Mouse (Mus musculus) myocyte (in vitro differentiated cells): ENCODE measurements around the gene Dlgap1. TPM values are rescaled to one million over a fixed set of nuclear protein-coding genes. Genes with fewer than 3 reads are reported as not detected.
A peak's percentile ranks its signal among the peaks of the same experiment; 100 is the strongest.

ENCODE experiments used
- H3K27me3 ChIP-seq: one replicate; pipeline ENCODE4 v1.6.1; 2011; ENCODE audit not compliant: control insufficient read depth, insufficient read depth, insufficient read length
- H3K36me3 ChIP-seq: one replicate; pipeline ENCODE4 v1.6.1; 2011; ENCODE audit not compliant: control insufficient read depth, insufficient read depth
- H3K4me2 ChIP-seq: one replicate; pipeline ENCODE4 v1.6.1; 2011; ENCODE audit warnings: low read depth, control low read depth
- H3K4me3 ChIP-seq: one replicate; pipeline ENCODE4 v1.5.1; 2011; ENCODE audit warnings: mild to moderate bottlenecking, control low read depth, moderate library complexity
- H3K79me2 ChIP-seq: one replicate; pipeline ENCODE4 v1.6.1; 2011; ENCODE audit not compliant: control insufficient read depth, insufficient read depth
- H3ac ChIP-seq: one replicate; pipeline ENCODE4 v1.6.1; 2011; ENCODE audit not compliant: control insufficient read depth, insufficient read length
- CEBPB ChIP-seq: IDR thresholded peaks from 2 replicates; pipeline ENCODE4 v1.6.1; 2011; ENCODE audit warnings: mild to moderate bottlenecking, moderate library complexity; ENCODE audit not compliant: poor library complexity, insufficient read depth, severe bottlenecking
- E2F4 ChIP-seq: IDR thresholded peaks from one replicate; pipeline ENCODE4 v1.6.1; 2011; ENCODE audit warnings: mild to moderate bottlenecking, control low read depth, moderate library complexity; ENCODE audit not compliant: insufficient read depth
- MAX ChIP-seq: IDR thresholded peaks from one replicate; pipeline ENCODE4 v1.6.1; 2011; ENCODE audit warnings: low read depth, mild to moderate bottlenecking, control low read depth
- MYOD1 ChIP-seq, 3 experiments: IDR thresholded peaks; one replicate each; pipeline ENCODE4 v1.6.1; 2011; ENCODE audit warnings: control low read depth in 2 of 3, low read depth in 2 of 3, mild to moderate bottlenecking in 2 of 3, moderate library complexity in 1 of 3; ENCODE audit not compliant: insufficient read length in 2 of 3, control insufficient read depth in 1 of 3
- MYOG ChIP-seq, 3 experiments: IDR thresholded peaks; one replicate each; pipeline ENCODE4 v1.6.1; 2011; ENCODE audit warnings: control low read depth in 2 of 3, low read depth in 2 of 3, mild to moderate bottlenecking in 2 of 3; ENCODE audit not compliant: insufficient read length in 2 of 3, control insufficient read depth in 1 of 3, insufficient read depth in 1 of 3
- POLR2A ChIP-seq: IDR thresholded peaks from one replicate; pipeline ENCODE4 v1.6.1; 2011; ENCODE audit warnings: low read depth, mild to moderate bottlenecking, control low read depth, moderate library complexity; ENCODE audit not compliant: insufficient read length
- POLR2AphosphoS2 ChIP-seq: IDR thresholded peaks from one replicate; pipeline ENCODE4 v1.6.1; 2011; ENCODE audit warnings: low read depth, control low read depth; ENCODE audit not compliant: insufficient read length
- REST ChIP-seq: IDR thresholded peaks from one replicate; pipeline ENCODE4 v1.6.1; 2011; ENCODE audit warnings: mild to moderate bottlenecking, control low read depth, moderate library complexity; ENCODE audit not compliant: insufficient read depth, insufficient read length
- SRF ChIP-seq: IDR thresholded peaks from one replicate; pipeline ENCODE4 v1.6.1; 2011; ENCODE audit warnings: low read depth; ENCODE audit not compliant: control insufficient read depth, insufficient read length
- TCF12 ChIP-seq: IDR thresholded peaks from one replicate; pipeline ENCODE4 v1.6.1; 2011; ENCODE audit warnings: mild to moderate bottlenecking, control low read depth; ENCODE audit not compliant: poor library complexity, insufficient read depth, severe bottlenecking
- TCF3 ChIP-seq: IDR thresholded peaks from one replicate; pipeline ENCODE4 v1.6.1; 2011; ENCODE audit warnings: low read depth, control low read depth; ENCODE audit not compliant: insufficient read length
- USF1 ChIP-seq: IDR thresholded peaks from one replicate; pipeline ENCODE4 v1.6.1; 2011; ENCODE audit warnings: low read depth, mild to moderate bottlenecking, control low read depth, moderate library complexity
- polyA plus RNA-seq: library from polyadenylated mRNA; unstranded; fragments of >200 nt; fragmentation: generic; extraction: Trizol; gene quantifications from one replicate; pipeline ENCODE4 v1.2.1, GENCODE M21; 2012; ENCODE audit warnings: missing spikeins

Gene Dlgap1
- polyA plus RNA-seq, 1 experiment: 0.31 TPM

GRCm38 (mm10) chr17:70765337-70765736, 796.5 kb downstream of the Dlgap1 start:
- Histone ChIP-seq H3ac (no peak overlapping the region), H3K79me2 (no peaks in the 10 kb centered on the region), H3K4me3 (no peak overlapping the region), H3K36me3 (no peaks in the 10 kb centered on the region), H3K27me3 (no peaks in the 10 kb centered on the region), H3K4me2 (no peak overlapping the region)
- TF ChIP-seq TCF3 (no peak), REST (no peak), CEBPB (no peak), USF1 (no peak), MAX (no peak), MYOD1 (IDR thresholded peaks at IDR 0.05; ENCODE audit: control insufficient read depth in 1 of 3, insufficient read length in 2 of 3, low read depth in 2 of 3) (no peak), E2F4 (no peak), MYOG (IDR thresholded peaks at IDR 0.05; ENCODE audit: control insufficient read depth in 1 of 3, insufficient read depth in 1 of 3, insufficient read length in 2 of 3, low read depth in 2 of 3) (no peak), TCF12 (no peak), SRF (no peak), POLR2AphosphoS2 (no peak), POLR2A (no peak)

DNA sequence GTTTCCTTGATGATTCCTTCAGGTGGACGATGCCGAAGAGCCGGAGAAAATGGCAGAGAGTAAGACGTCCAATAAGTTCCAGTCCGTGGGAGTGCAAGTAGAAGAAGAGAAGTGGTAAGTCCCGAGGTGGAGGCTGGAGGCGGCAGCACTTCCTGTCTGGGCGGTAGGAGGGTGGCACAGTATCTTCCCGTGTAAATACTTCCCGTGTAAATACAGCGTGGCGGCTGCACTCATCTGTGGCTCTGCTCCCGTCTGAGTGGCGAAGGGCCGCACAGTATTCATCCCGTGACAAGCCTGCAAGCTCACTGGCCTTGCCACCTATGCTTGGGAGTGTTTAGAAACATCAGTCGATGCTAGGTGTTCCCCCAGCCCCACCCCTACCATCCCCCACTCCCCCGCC, 797.1 kb downstream of the Dlgap1 start:
- no peak for TF ChIP-seq TCF12
- TF ChIP-seq USF1: no peak
- no peak for TF ChIP-seq E2F4
- TF ChIP-seq REST: no peak
- no peak for TF ChIP-seq POLR2A
- no peak for TF ChIP-seq SRF
- no peak for TF ChIP-seq CEBPB
- TF ChIP-seq POLR2AphosphoS2: no peak
- no peak for TF ChIP-seq MYOD1 (IDR thresholded peaks at IDR 0.05; ENCODE audit: control insufficient read depth in 1 of 3, insufficient read length in 2 of 3, low read depth in 2 of 3)
- TF ChIP-seq MAX: no peak
- no peak for TF ChIP-seq TCF3
- TF ChIP-seq MYOG (IDR thresholded peaks at IDR 0.05; ENCODE audit: control insufficient read depth in 1 of 3, insufficient read depth in 1 of 3, insufficient read length in 2 of 3, low read depth in 2 of 3): no peak
- Histone ChIP-seq H3K4me2 (no peak overlapping the region), H3ac (no peak overlapping the region), H3K36me3 (no peaks in the 10 kb centered on the region), H3K27me3 (no peaks in the 10 kb centered on the region), H3K4me3 (no peak overlapping the region), H3K79me2 (no peaks in the 10 kb centered on the region)

DNA sequence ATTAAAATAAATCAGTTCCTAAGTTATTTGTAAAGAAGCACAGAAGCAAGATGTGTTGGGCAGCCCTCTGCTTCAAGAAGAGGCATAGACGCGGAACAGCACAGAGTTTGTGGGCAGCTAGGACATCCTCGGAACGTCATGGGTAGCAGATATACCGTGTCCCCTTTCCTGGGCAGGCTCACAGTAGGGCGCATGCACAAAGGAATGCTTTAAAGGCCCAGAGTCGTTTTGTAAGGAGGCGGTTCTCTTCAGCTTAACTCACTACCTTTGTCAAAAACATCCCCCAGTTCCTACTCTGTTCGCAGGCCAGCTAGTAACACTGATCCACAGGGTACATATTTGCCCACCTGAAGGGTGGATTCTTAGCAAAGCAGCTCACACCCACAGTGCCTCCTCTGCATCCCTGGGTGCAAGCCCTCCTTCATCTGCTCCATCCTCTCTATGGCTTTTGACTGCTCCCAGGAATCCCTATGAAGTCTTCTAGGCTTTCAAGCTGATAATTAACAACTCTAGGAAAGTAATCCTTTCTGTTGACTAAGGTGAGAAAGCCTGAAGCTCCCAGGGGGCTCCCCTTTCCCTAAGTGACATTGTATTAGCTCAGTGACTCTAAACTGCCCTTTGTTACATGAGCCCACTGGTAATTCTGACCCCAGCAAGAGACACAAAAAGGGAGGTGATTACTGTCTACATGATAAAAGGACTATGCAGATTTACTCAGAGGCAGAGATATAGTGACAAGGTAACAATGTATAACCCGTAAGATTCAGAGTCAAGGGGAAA, 803.4 kb downstream of the Dlgap1 start:
- no peaks in the 10 kb centered on the region for H3K27me3 ChIP-seq
- no peak for TF ChIP-seq USF1
- TF ChIP-seq CEBPB: no peak
- no peak for TF ChIP-seq E2F4
- TF ChIP-seq POLR2AphosphoS2: no peak
- no peak for TF ChIP-seq SRF
- TF ChIP-seq MAX: no peak
- TF ChIP-seq TCF12: no peak
- TF ChIP-seq TCF3: no peak
- no peaks in the 10 kb centered on the region for H3K79me2 ChIP-seq
- no peak overlapping the region for H3K4me2 ChIP-seq
- H3K36me3 ChIP-seq: no peaks in the 10 kb centered on the region
- H3K4me3 ChIP-seq: no peak overlapping the region
- no peak overlapping the region for H3ac ChIP-seq

GRCm38 (mm10) chr17:70779770-70780169, 810.9 kb downstream of the Dlgap1 start:
- TF ChIP-seq MAX (no peak), REST (no peak), MYOD1 (IDR thresholded peaks at IDR 0.05; ENCODE audit: control insufficient read depth in 1 of 3, insufficient read length in 2 of 3, low read depth in 2 of 3) (no peak), E2F4 (no peak), TCF12 (no peak), POLR2AphosphoS2 (no peak), SRF (no peak), POLR2A (no peak), USF1 (no peak), TCF3 (no peak), CEBPB (no peak), MYOG (IDR thresholded peaks at IDR 0.05; ENCODE audit: control insufficient read depth in 1 of 3, insufficient read depth in 1 of 3, insufficient read length in 2 of 3, low read depth in 2 of 3) (no peak)
- Histone ChIP-seq H3K27me3 (no peaks in the 10 kb centered on the region), H3K4me2 (peak overlapping the region; percentile 9)

More at GRCm38 (mm10) chr17:70779770-70780169, 810.9 kb downstream of the Dlgap1 start:
- H3ac ChIP-seq: no peak overlapping the region
- H3K4me3 ChIP-seq: no peak overlapping the region
- H3K36me3 ChIP-seq: no peaks in the 10 kb centered on the region
- no peaks in the 10 kb centered on the region for H3K79me2 ChIP-seq
